Mouse (Mus musculus) thymus, adult 2 months (tissue): Measurements from ENCODE around the gene Nckipsd.

Source experiments
- CTCF ChIP-seq: fragments of 200-500 bp; IDR thresholded peaks from 2 replicates; pipeline ENCODE4 v1.5.1; 2012; ENCODE audit warnings: mild to moderate bottlenecking, control low read depth, low read length, moderate library complexity, borderline replicate concordance; ENCODE audit not compliant: control insufficient read depth, poor library complexity, insufficient read depth; ENCODE audit errors: extremely low read depth
- POLR2A ChIP-seq: fragments of 200-500 bp; IDR thresholded peaks from 2 replicates; pipeline ENCODE4 v1.6.1; 2012; ENCODE audit warnings: mild to moderate bottlenecking, low read length, control low read depth, moderate library complexity; ENCODE audit not compliant: control insufficient read depth, poor library complexity, insufficient read depth; ENCODE audit errors: extremely low read depth

GRCm38 (mm10) chr9:108824755-108825413 lies 16.7 kb downstream of the Nckipsd start:
- TF ChIP-seq CTCF = no peak
- TF ChIP-seq POLR2A = no peak
